9 mouse cellular contexts compared by ENCODE assay signal in genomic region chr17:9032362-9033044, GRCm38 (mm10). TPM values are rescaled to one million over a fixed set of nuclear protein-coding genes. Genes with fewer than 3 reads are reported as not detected.
DNase-seq lines count a peak whose midpoint lies in the region; ATAC-seq lines count a peak whose summit lies in the region.
"Had no signal": no experiment of that assay in that cellular context is flagged by ENCODE, and none has a peak within 500 bp of the region (broad histone marks: within the 10 kb centered on the region; RNA-seq: fewer than 3 reads in every experiment).

No protein-coding gene starts in this region.

- intact Hi-C loops in gastrocnemius, postnatal 36 days (cut with DNase I): loop anchor here (5.0 to 10.0 kb wide), 3 partner anchors 115 to 1312 kb away; no protein-coding TSS in a partner anchor
- intact Hi-C loops in left cerebral cortex, postnatal 25 days (cut with DNase I): loop anchor here (1.0 to 10.0 kb wide), 4 partner anchors 135 to 1285 kb away; partner anchors contain the start of gene Qk

- no peaks in the 10 kb centered on the region for H3K27me3 ChIP-seq in forebrain, embryonic 15.5 days

- H3K9me3 ChIP-seq in forebrain, embryonic 15.5 days: no peaks in the 10 kb centered on the region
- H3K9me3 ChIP-seq: limb, embryonic 12.5 days had no signal

- peak overlapping the region; percentile 69 for H3K27ac ChIP-seq in forebrain, embryonic 15.5 days (replicated peaks)
- H3K27ac ChIP-seq: limb, embryonic 12.5 days had no signal

- peak overlapping the region; percentile 38 for H3K4me2 ChIP-seq in forebrain, embryonic 15.5 days (replicated peaks)

- H3K36me3 ChIP-seq in forebrain, embryonic 15.5 days: no peaks in the 10 kb centered on the region
- H3K36me3 ChIP-seq: limb, embryonic 12.5 days had no signal

- 37% methylated on average over 6 of the region's 6 CpGs for WGBS in forebrain, embryonic 15.5 days

- ATAC-seq in forebrain, embryonic 15.5 days (replicated peaks): peak; percentile 72

- no peak overlapping the region for H3K9ac ChIP-seq in forebrain, embryonic 15.5 days (replicated peaks)
- H3K9ac ChIP-seq: limb, embryonic 12.5 days had no signal

- H3K4me1 ChIP-seq in forebrain, embryonic 15.5 days: peaks cover 16% of the 10 kb centered on the region
- H3K4me1 ChIP-seq: limb, embryonic 12.5 days had no signal

- DNase-seq in gastrocnemius, adult 18-20 months (ENCODE audit: low spot score): peak; percentile 60
- no peak for DNase-seq in gastrocnemius, postnatal 36 days
- peak; percentile 96 for DNase-seq in brain, adult 2 months (ENCODE audit: low read depth, low spot score)
- DNase-seq in left cerebral cortex, postnatal 25 days (ENCODE audit: low spot score in 2 of 2): peak; percentile 47 to 50
- DNase-seq in spleen, adult 18-20 months: no peak
- no peak for DNase-seq in thymus, postnatal 10 days (ENCODE audit: low spot score in 2 of 2)
- no peak for DNase-seq in lung, adult 18-20 months

- H3K4me3 ChIP-seq in forebrain, embryonic 15.5 days: peak overlapping the region; percentile 18; the same call in 1 of the 2 replicates
- H3K4me3 ChIP-seq: limb, embryonic 12.5 days had no signal

RNA-seq across cellular contexts. Expression of gene 1700010I14Rik, which starts 44.4 kb away (rescaled TPM):
- under 1 TPM; 0.24 to 0.30 TPM for total RNA-seq in gastrocnemius, adult 18-20 months (2021)
- total RNA-seq in gastrocnemius, postnatal 36 days (2021): under 1 TPM; 0.18 to 0.20 TPM
- 1.3 and 1.5 TPM in 2 replicates for polyA plus RNA-seq in forebrain, embryonic 15.5 days (2015; fragmentation: Nextera tagmentation; extraction: Ambion mirVana)
- 1 to 10 TPM; 1.4 to 1.7 TPM for total RNA-seq in left cerebral cortex, postnatal 25 days (2021)

Comparison
In these comparisons a context has a peak if more than half of its experiments do, and no peak if none do; other contexts are left out.
1. DNase-seq: peak in gastrocnemius, adult 18-20 months (single experiment), brain, adult 2 months (single experiment) and left cerebral cortex, postnatal 25 days (2 of 2); none in gastrocnemius, postnatal 36 days (0 of 2), spleen, adult 18-20 months (0 of 2), thymus, postnatal 10 days (0 of 2) and lung, adult 18-20 months (0 of 2).